Mouse (Mus musculus) urinary bladder, postnatal 4 days (tissue): ENCODE measurements around the gene Rbm7.
"Not testable (repeated sequence)": the region's sequence is repeated elsewhere in the genome, so short reads cannot be mapped to it uniquely, and the experiment has no call there.

Source experiments
- DNase-seq, 2 experiments: peaks; one replicate each; pipeline ENCODE4 v3.0.0; 2021 to 2022; ENCODE audit warnings: low spot score in 2 of 2

The Rbm7 gene

DNA sequence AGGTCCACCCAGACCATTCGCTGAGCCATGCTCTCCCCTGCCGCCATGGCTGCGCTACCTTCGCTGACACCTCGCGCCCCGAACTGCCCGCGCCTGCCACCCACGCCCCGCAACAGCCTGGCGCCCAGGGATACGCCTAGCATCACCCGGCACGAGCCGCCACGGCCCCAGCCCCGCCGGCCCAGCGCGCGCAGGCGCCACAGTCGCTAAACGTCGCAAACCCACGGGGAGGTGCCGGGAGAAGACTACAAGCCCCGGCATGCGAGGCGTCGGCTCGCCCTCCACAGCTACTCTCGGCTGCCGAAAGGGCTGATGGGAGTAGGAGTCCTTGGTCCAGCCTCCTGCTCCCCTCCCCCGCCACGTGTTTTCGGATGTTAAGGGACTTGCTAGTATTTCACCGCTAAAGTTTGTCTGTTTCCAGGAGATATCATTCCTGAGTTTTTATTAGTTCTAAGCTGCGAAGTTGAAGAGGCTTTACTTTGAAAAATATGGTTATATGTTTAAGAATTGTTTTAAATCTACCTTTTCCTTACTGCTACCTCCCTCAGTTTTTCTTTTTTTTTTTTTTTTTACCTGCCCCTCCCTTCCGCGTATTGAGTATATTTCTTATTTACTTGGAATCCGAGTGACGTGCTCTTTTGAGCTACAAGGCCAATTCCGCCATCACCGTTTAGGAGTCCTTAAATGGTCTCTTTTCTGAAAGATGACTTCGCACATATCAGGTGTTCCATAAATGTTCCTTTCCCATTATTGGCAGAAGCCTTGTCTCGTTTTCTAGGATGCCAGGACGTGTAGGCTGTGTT lies 14.5 kb downstream of the Rbm7 start, which contains the start of gene Rexo2:
Gene Rexo2 (minus strand): TSS at position 213 of the 803 bp plus-strand sequence.
- peak; percentile 90 to 94 for DNase-seq

DNA sequence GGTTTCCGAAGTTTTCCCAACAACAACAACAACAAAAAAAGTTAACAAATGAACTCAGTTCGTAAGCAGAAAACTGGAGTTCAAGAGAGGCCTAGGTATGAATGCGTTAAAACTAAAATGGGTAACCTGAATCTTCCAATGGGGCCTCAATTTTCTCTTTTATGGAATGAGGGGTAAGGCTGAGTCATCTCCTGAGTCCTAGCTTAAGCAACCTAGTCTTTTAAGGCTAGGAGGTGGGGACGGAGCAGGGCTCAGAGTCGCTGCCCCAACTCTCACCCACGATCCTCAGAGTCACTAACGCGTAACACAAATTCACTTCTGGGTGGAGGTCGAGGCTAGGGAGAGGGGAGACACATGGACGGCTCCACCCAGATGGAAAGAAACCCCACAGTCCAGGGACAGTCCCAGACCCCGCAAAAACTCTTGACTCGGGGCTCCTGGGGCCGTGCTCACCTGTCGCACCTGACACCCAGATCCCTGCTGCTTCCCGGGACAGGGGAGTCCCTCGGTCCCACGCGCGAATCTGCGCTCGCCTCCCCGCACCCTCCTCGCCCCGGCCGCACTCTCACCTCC lies 15.2 kb downstream of the Rbm7 start:
- no peak for DNase-seq

DNA sequence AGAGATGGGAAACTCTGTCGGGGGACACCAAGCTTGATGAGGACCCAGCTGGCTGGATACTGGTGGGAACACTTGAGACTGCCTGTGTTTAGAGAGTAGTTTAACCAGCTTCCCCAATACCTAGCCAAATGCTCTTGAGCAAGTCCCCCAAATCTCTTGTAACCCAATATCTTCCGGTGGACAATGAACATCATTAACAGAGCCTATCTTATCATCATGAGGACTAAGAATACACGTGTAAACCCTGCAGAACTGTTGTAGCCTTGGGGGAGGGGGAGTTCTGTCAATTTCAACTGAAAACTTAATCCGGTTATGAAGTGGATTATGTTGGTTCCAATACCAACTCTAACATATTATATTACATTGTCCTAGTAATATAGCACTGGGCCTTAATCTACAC lies 16.3 kb downstream of the Rbm7 start:
- DNase-seq = no peak

DNA sequence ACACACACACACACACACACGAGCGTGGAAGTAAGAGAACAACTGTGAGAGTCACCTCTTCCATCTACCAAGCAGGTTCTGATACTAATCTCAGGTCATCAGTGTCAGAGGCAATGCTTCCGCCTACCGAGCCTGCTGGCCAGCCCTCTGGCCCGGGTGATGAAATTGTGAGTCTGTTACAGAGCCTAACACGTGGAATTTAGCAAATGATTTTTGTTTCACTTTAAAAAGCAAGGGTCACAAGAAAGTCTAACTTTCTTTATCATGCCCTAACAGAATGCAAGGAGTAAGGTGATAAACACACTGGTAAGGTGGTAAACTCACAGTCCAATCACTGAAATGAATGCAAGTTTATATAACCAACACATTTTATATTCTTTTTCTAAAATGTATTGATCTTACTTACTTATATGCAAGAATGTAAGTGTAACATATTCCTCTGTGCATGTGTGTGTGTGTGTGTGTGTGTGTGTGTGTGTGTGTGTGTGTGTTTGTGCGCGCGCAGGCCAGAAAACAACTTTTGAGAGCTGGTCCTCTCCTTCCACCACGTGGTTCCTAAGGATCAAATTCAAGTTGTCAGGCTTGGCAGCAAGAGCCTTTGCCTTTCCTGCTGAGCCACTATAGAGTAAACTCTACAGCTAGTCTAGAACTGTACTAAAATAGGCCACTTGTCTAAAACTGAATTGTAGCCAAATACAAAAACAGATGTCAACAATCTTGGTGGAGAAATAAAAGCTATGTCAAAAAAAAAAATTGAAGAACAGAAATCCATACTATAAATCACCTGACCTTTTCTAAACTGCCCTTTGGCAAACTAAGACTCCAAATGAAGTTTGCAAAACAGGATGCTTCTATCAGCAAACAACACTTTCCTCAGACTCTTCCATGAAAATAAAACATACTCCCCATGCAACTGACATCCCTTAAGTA lies 18.6 kb downstream of the Rbm7 start:
- no peak for DNase-seq

DNA sequence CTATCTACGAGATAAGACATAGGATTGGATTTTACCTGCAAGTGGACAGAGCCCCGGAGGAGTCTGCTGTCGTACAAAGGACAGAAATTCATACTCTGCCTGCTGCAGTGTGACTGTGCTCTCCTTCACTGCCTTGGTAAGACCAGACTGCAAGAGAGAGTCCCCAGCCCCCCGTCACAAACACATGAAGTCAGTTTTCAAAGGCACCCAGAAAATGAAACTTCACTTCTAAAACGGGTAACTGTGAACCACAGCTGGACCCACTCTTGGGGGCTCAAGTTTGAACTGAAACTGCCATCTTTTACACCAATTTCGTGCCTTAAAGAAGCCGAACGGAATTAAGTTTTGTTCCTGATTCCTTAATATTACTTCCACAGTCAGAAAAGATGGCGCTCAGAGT lies 20.7 kb downstream of the Rbm7 start:
- no peak for DNase-seq

DNA sequence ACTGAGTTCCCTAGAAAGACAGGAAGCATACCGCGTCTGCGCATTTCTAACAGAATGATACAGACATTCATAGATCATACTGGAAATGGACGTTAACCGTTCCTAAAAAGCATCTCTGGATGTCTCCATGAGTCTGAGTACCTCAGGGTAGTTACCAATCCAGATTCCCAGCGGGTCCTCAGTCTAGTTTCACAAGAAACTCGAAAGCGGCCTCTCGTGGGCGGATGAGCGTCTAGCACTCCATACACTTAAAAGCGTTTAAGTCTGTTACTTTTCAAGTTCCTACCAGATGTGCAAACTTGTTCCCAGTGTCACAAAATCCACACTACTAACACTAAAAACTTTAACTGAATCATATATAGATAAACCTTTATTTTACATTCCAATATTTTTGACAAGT lies 22.0 kb downstream of the Rbm7 start:
- DNase-seq = no peak

DNA sequence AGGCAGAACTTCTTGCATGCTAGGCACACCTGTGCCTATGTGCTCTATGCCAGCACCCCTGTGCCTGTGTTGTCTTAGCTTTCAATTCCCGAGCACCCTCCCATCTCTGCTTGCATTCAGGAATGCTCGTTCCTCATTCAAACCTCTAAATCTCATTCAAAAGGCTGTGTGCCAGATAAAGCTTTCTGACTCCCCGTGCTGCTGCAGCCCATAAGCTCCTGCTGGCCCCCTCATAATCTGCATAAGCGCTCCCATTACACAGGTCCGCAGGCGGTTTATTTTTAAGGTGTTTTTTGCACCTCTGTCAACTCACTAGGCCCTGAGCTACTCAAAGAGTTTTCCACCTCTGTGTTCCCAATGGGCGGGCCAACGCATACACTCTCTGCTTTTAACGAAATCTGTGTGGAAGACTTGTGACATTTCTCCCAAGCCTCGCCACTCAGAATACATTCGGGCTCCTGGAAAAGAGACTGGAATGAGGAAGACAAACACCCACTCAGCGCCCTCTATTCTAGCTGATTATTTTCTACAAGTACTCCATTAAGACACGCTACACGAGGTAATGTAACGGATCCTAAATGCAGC lies 22.6 kb downstream of the Rbm7 start:
- DNase-seq = no peak

DNA sequence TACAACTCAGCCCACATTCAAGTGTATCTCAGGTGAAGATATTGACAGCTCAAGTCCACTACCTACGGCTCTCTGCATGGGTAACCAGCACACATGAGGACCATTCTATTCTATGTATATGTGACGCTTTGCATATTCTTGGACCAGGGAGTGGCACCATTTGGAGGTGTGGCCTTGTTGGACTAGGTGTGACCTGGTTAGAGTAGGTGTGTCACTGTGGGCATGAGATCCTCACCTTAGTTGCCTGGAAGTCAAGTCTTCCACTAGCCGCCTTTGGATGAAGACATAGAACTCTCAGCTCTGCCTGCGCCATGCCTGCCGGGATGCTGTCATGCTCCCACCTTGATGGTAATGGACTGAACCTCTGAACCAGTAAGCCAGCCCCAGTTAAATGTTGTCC lies 27.6 kb downstream of the Rbm7 start:
- DNase-seq = not testable (repeated sequence)

DNA sequence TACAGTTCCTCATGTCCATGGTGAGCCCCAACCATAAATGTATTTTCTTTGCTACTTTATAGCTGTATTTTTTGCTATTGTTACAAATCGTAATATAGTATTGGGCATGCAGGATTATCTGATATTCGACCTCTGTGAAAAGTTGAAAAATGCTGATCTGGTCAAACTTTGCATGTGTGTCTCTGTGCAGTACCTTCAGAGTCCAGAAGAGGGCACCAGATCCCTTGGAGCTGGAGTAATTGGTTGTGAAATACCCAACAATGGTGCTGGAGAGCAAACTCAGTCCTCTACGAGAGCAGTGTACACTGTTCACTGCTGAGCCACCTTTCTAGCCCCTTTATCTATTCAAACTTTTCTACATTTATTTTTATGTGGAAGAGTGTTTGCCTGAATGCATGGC lies 28.3 kb downstream of the Rbm7 start:
- peak in 1 of 2 experiments; percentile 76 for DNase-seq

DNA sequence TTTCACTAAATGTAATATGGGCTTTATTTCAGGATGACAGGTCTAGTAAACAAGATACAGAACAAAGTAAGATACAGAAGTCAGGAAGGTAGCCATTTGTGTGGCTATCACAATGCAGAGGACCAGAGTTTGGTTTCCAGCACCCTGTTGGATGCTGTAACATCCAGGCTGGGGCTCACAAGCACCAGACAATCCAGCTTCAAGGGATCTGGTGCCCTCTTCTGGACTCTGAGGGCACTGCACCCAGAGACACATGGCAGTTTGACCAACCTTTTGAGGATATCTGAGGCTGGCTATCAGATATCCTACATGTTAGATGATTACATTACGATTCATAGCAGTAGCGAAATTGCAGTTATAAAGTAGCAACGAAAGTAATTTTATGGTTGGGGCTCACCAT lies 29.4 kb downstream of the Rbm7 start:
- no peak for DNase-seq

DNA sequence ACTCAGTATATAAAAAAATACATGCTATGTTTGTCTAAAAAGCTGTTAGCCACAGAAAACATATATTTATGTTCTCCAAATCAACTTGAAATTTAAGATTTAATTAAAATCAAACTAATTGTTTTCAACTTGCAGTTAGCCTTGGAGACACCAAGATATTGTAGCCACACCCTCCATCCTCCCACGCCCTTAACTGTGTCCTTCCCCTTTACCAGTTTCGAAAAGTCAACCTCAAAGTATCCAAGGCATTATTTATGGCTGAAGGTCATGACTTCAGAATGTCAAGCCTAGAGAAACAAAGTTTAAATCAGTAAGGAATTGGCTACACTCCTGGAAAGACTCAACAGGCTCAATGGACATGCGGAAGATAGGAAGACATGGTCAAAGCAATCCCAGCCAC lies 33.6 kb downstream of the Rbm7 start:
- DNase-seq = no peak

DNA sequence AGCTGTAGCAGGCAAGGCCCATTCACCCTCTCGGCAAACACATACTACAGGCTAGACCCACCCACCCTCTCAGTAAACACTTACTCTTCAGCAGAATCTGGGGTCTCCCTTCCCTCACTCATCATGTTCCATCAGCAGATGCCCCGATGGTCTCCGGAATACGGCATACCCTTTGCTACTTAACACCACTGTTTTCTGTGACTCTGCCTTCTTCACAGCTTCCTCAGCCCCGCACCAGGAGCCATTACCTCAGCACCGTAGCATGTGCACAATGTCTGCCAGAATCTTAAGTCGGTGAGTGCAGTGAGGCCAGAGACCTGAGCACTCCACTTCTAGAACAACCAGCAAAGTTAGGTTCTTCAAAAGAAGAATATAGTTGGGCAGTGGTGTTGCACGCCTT lies 34.4 kb downstream of the Rbm7 start:
- DNase-seq = peak in 1 of 2 experiments; percentile 53

DNA sequence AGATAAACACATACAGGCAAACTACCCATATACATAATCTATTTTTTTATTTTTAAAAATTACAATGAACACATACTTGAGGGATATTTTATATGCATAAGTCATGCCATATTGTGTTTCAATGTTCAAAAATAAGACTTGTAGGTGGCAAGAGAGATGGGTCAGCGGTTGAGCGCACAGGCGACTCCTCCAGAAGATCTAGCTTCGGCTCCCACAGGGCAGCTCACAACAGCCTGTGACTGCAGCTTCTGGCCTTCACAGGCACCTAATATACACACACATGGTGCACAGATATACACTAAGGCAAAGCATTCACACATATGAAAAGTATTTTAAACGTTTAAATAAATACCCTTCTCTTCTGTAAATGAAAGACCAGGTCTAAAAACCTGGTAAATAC lies 35.7 kb downstream of the Rbm7 start:
- peak in 1 of 2 experiments; percentile 48 for DNase-seq

DNA sequence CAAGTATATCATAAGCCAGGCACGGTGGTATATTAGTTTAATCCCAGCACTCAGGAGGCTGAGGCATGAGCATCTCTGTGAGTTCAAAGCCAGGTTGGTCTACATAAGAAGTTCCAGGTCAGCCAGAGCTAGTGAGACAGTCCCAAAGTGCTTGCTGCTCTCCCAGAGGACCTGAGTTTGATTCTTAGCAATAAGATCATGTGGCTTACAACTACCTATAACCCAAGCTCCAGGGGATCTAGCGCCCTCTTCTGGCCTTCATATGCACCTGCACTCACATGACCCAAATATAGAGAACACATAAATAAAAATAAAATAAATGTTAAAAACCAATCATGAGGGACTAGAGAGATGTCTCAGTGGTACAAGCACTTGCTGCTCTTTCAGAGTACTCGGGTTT lies 36.2 kb downstream of the Rbm7 start:
- DNase-seq = no peak

DNA sequence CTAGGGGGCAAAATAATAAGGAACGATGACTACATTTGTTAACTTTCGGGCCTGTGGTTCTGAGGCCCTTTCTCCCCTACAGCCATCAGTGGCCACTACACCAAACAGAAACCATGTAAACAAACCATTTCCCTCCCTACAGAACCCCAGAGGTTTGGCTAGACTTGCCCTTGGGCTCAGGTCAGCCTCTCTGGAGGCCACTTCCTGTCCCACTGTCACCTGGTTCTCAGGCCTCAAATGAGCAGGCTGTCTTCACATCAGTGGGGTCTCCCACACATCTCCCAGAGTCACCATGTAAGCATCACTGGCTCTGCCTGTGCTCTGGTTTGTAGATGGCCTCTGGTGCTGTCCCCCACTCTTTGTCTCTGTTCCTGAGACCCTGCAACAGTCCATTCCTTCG lies 39.1 kb downstream of the Rbm7 start:
- no peak for DNase-seq

DNA sequence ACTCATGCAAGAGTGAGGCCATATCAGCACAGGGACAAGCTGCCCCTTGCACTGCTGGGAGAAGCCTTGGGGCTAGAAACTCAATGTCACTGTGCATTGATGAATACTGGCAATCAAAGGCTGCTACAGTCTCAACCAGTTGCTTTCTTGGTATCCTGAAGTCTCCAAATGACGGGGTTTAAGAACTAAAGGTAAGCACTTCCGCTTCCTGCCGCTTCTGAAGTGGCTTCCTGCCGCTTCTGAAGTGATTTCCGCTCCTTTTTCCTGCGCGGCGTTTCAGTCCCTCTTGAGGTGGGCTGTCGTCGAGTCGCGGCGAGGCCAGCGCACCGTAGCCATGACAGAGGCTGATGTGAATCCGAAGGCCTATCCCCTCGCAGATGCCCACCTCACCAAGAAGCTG lies 45.0 kb downstream of the Rbm7 start:
- peak in 1 of 2 experiments; percentile 34 for DNase-seq

DNA sequence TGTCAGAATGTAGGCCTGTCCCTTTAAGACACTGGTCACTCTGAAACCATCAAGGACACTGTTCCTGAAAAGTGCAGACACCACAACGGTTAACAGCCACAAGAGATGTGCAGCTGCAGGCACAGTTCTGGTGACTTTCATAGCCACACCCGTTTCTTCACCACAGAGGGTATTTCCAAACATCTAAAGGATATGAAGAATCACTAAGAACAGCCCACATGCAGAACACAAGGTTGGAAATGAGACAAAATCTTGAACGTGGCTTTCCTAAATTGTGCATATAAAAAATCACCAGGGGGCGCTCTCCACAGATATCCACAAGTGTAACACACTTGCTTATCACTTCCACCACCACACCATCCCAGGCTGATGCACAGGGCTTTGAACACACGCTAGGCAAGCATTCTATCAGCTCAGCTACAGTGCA lies 47.3 kb downstream of the Rbm7 start:
- DNase-seq = peak in 1 of 2 experiments; percentile 52

DNA sequence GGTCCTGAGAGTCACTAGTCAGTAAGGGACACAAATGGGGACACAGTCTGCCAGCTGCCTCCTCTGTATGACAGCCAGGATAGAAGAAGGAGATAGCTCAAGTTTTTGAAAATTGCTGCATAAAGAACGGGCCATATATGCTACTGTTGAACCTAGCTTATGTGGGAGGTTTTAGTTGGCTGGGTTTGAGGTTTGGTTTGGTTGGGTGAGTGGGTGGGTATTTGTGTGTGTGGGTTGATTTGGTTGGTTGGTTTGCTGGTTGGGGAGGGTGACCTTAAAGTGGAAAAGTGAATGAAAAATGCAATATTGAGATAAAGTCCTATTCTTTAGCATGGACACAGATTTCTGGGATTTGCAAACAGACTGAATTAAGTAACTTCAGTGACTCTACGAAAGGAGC lies 50.3 kb downstream of the Rbm7 start:
- no peak for DNase-seq

DNA sequence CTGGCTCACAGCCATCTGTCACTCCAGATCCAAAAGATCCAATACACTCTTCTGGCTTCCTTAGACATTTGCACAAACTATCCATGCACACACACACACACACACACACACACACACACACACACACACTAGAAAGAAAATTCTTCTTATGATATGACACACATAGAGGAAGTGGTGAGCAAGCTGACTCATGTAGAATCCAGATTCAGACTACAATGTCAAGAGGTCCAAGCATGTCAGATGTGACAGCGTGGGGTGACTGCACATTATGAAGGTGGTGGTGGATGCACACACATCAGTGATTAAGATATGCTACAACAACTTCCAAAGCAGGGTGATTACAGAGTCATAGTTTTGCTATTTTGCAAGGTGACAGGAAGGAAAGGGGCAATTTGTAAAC lies 51.2 kb downstream of the Rbm7 start:
- DNase-seq = no peak
